Mouse (Mus musculus) hindbrain, postnatal 0 days (tissue): ENCODE data around the gene Slc22a21. TPM values are rescaled to one million over a fixed set of nuclear protein-coding genes. Genes with fewer than 3 reads are reported as not detected.
A peak's percentile ranks its signal among the peaks of the same experiment; 100 is the strongest.
"Not testable (repeated sequence)": the region's sequence is repeated elsewhere in the genome, so short reads cannot be mapped to it uniquely, and the experiment has no call there.

Experiments
- ATAC-seq: fragments of 200-750 bp; cut with Nextera tagmentation; 2 replicates; pipeline ENCODE4 v1.8.0; 2017; ENCODE audit warnings: mild to moderate bottlenecking, moderate TSS enrichment, moderate library complexity
- DNase-seq: peaks from one replicate; pipeline ENCODE4 v3.0.0-alpha.2; 2015; ENCODE audit warnings: low spot score
- H3K27ac ChIP-seq: fragments of 300-500 bp; sonication (generic); 2 replicates; pipeline ENCODE4 v1.5.1; 2014; ENCODE audit warnings: mild to moderate bottlenecking
- H3K27me3 ChIP-seq: fragments of 300-500 bp; sonication (generic); 2 replicates; pipeline ENCODE4 v1.6.1; 2014; ENCODE audit warnings: low read length, mixed read lengths; ENCODE audit not compliant: insufficient read depth
- H3K36me3 ChIP-seq: fragments of 300-500 bp; sonication (generic); 2 replicates; pipeline ENCODE4 v1.6.1; 2014; ENCODE audit warnings: low read length, mixed read lengths; ENCODE audit not compliant: insufficient read depth
- H3K4me1 ChIP-seq: fragments of 300-500 bp; sonication (generic); 2 replicates; pipeline ENCODE4 v1.6.1; 2014; ENCODE audit warnings: antibody characterized with exemption, low read length, mixed read lengths; ENCODE audit not compliant: insufficient read depth
- H3K4me2 ChIP-seq: fragments of 300-500 bp; sonication (generic); 2 replicates; pipeline ENCODE4 v1.6.1; 2014; ENCODE audit warnings: low read depth, mild to moderate bottlenecking, low read length, moderate library complexity, mixed read lengths
- H3K4me3 ChIP-seq: fragments of 300-500 bp; sonication (generic); 2 replicates; pipeline ENCODE4 v1.5.1; 2014; ENCODE audit warnings: low read length
- H3K9ac ChIP-seq: fragments of 300-500 bp; sonication (generic); replicated peaks from 2 replicates; pipeline ENCODE4 v1.6.1; 2014; ENCODE audit warnings: mild to moderate bottlenecking, low read length, moderate library complexity, mixed read lengths
- H3K9me3 ChIP-seq: fragments of 300-500 bp; sonication (generic); 2 replicates; pipeline ENCODE4 v1.6.1; 2016; ENCODE audit warnings: low read length, mixed read lengths
- CTCF ChIP-seq: IDR thresholded peaks from 2 replicates; pipeline ENCODE4 v1.5.1; 2016; ENCODE audit warnings: antibody characterized with exemption, control low read depth, low read depth
- WGBS: fragments of 180-500 bp; shearing (Covaris S2); extraction: QIAGEN DNeasy Blood & Tissue Kit; methylation state at CpG from one replicate; pipeline ENCODE4 v1.1.7; 2014; 5-methylcytosine and 5-hydroxymethylcytosine counted together
- polyA plus RNA-seq: library from polyadenylated mRNA; unstranded; fragments of >200 nt; fragmentation: Nextera tagmentation; extraction: Ambion mirVana; gene quantifications from 2 replicates; pipeline ENCODE4 v1.2.1, GENCODE M21; 2015
- total RNA-seq: library from RNA; depleted of rRNA; stranded (reverse); fragments of >200 nt; gene quantifications from 2 replicates; pipeline ENCODE4 v1.2.3, GENCODE M21; 2014

The Slc22a21 gene
- total and polyA plus RNA-seq, 2 experiments from 2014 or later = 6.2 to 7.2 TPM

DNA sequence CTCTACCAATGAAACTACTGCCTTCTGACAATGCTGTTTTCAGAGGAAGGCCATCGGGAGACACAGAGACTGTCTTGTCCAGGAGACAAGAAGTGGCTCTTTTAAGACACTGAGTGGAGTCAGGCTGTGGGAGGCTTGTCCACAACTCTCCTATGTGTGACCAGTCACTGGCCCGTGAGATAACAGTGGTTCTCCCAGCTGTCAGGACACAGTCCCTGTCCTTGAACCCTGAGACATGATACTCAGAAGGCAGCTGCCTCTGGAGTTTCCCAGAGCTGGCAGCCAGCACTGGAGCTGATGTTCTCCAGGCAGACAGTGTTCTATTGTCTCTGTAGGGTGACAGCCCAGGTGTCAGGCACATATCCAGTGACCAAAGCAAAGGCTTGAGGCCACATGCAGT lies 17.5 kb upstream of the Slc22a21 start:
- Histone ChIP-seq H3K27me3 (no peaks in the 10 kb centered on the region), H3K4me1 (no peaks in the 10 kb centered on the region), H3K36me3 (no peaks in the 10 kb centered on the region), H3K4me3 (no peak overlapping the region), H3K4me2 (no peak overlapping the region), H3K27ac (no peak overlapping the region), H3K9me3 (no peaks in the 10 kb centered on the region), H3K9ac (no peak overlapping the region)
- WGBS = 87% methylated on average over 2 of the region's 2 CpGs
- no peak for DNase-seq
- no peak for TF ChIP-seq CTCF
- ATAC-seq = no peak

DNA sequence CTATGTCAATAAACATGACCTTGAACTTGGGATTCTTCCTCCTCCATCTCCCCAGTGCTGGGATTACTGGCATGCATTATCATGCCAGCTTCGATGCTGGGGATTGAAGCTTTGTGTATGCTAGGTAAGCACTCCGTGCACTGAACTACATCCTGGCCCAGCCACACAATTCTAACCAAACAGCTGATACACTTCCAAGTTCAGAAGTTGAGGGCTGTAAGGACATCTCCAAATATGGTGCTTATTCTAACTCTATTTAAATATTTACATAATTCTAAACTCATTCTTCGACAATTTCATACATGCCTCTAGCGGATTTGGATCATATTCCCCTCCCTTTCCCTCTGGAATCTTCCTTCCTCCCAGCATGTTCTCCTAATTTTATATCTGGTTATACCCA lies 12.1 kb upstream of the Slc22a21 start:
- no peaks in the 10 kb centered on the region for H3K4me1 ChIP-seq
- no peak for DNase-seq
- no peak overlapping the region for H3K4me3 ChIP-seq
- no peaks in the 10 kb centered on the region for H3K27me3 ChIP-seq
- H3K36me3 ChIP-seq = no peaks in the 10 kb centered on the region
- no peak for TF ChIP-seq CTCF
- H3K9me3 ChIP-seq = no peaks in the 10 kb centered on the region
- H3K4me2 ChIP-seq = no peak overlapping the region
- H3K9ac ChIP-seq = no peak overlapping the region
- no peak overlapping the region for H3K27ac ChIP-seq
- WGBS = 87% methylated on average over 4 of the region's 4 CpGs
- no peak for ATAC-seq

DNA sequence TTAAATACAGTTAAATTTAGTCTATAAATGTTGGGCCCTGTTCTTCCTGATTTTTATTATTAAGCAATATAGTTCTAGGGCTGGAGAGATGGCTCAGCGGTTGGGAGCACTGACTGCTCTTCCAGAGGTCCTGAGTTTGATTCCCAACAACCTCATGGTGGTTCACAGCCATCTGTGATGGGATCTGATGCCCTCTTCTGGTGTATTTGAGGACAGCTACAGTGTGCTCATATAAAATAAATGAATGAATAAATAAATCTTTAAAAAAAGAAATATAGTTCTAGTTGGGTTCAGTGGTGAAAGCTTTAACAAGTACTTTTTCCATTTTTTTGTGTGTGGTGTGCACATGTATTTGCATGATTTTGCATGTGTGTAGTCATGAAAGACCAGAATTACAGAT lies 9.1 kb upstream of the Slc22a21 start:
- DNase-seq (no peak), ATAC-seq (no peak)
- Histone ChIP-seq H3K9me3 (no peaks in the 10 kb centered on the region), H3K36me3 (no peaks in the 10 kb centered on the region; the same call in 1 of the 2 replicates), H3K27me3 (no peaks in the 10 kb centered on the region), H3K4me3 (no peak overlapping the region), H3K4me1 (no peaks in the 10 kb centered on the region), H3K27ac (no peak overlapping the region), H3K9ac (no peak overlapping the region), H3K4me2 (no peak overlapping the region)
- 58% methylated on average over 1 of the region's 1 CpGs for WGBS
- no peak for TF ChIP-seq CTCF

DNA sequence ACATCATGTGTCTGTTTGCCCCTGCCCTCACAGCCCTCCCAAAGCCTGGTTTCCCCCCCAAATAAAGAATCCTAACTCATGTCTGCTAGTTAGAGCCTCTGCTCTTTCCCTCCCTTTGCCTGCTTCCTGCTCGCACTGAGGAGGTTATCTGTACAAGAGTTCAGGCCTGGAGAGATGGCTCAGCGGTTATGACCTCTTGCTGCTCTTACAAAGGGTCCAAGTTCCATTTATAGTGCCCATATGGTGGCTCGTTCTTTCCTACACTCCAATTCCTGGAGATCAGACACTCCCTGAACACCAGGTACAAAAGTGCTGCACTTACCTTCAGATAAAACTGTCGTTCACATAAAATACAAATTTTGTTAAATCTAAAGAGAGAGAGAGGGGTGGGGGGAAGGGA lies 7.9 kb upstream of the Slc22a21 start:
- H3K4me2 ChIP-seq = no peak overlapping the region
- ATAC-seq (no peak), DNase-seq (no peak)
- no peak for TF ChIP-seq CTCF
- no peaks in the 10 kb centered on the region for H3K27me3 ChIP-seq
- WGBS = 76% methylated on average over 4 of the region's 4 CpGs
- no peaks in the 10 kb centered on the region for H3K4me1 ChIP-seq
- no peaks in the 10 kb centered on the region; the same call in 1 of the 2 replicates for H3K36me3 ChIP-seq
- no peak overlapping the region for H3K9ac ChIP-seq
- H3K9me3 ChIP-seq = no peaks in the 10 kb centered on the region
- H3K27ac ChIP-seq = no peak overlapping the region
- H3K4me3 ChIP-seq = no peak overlapping the region

DNA sequence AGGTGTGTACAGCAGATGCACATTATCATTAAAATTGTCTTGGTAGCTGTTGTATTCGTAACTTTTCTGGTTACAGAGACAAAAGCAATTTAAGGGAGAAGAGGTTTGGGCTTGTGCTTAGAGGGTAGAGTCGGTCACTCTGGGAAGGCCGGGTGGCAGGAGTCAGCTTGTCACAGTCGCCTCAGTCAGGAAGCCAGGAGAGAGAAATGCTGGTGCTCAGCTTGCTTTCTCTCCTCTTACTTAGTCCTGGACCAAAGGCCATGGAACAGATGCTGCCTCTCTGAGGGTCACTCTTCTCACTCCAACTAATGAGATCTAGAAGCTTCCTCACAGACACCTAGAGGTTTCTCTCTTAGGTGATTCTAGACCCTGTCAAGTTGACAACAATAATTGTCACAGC lies 1.3 kb upstream of the Slc22a21 start:
- no peak for ATAC-seq
- TF ChIP-seq CTCF = no peak
- Histone ChIP-seq H3K9me3 (no peaks in the 10 kb centered on the region), H3K27me3 (no peaks in the 10 kb centered on the region), H3K4me3 (no peak overlapping the region), H3K9ac (no peak overlapping the region), H3K36me3 (no peaks in the 10 kb centered on the region; the same call in 1 of the 2 replicates), H3K4me1 (no peaks in the 10 kb centered on the region; the same call in 1 of the 2 replicates), H3K27ac (no peak overlapping the region), H3K4me2 (no peak overlapping the region)
- 86% methylated on average over 4 of the region's 4 CpGs for WGBS
- DNase-seq = no peak

DNA sequence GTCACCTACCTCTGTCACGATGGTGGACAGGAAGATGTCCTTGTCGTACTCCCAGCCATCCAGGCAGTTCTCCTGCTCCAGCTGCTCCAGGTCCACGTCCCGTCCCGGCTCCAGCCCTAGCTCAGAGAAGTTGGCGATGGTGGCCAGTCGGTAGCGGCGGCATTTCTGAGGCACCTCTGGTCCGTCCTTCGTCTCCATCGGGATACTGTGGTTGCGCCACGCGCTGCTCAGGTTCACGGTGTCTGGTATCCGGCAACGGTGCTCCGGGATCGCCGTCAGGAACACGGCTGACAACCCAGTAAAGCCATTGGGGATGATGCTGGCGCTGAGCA lies 710 bp downstream of the Slc22a21 start:
- not testable (repeated sequence) for DNase-seq, H3K36me3 ChIP-seq, H3K4me1 ChIP-seq, H3K27me3 ChIP-seq, H3K9me3 ChIP-seq, ATAC-seq
- peak overlapping the region; percentile 64 for H3K9ac ChIP-seq
- peak overlapping the region; percentile 60 for H3K4me3 ChIP-seq
- H3K4me2 ChIP-seq = peak overlapping the region; percentile 94
- under 1% methylated on average over 23 of the region's 23 CpGs for whole genome bisulfite sequencing
- 0 out of 2 replicates have a peak overlapping the region, but pooled peaks have one; percentile 22 for H3K27ac ChIP-seq

DNA sequence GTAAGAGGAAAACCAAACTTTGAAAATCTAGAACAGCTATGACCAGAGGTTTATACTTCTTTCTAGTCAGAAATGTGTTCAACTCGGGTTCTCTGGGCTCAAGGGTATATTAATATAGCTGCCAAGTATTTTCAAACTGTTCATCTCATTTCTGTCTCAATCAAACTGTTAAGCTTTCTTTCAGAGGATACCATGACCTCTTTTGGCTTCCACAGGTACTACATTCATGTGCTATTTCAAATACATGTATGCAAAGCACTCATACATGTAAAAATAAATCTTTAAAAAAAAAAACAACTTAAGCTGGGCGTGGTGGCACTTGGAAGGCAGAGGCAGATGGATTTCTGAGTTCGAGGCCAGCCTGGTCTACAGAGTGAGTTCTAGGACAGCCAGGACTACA lies 2.5 kb downstream of the Slc22a21 start:
- H3K36me3 ChIP-seq = no peaks in the 10 kb centered on the region
- DNase-seq (peak; percentile 22), ATAC-seq (no peak)
- no peaks in the 10 kb centered on the region for H3K27me3 ChIP-seq
- no peak overlapping the region for H3K27ac ChIP-seq
- H3K9ac ChIP-seq = no peak overlapping the region
- WGBS = 82% methylated on average over 3 of the region's 3 CpGs
- no peaks in the 10 kb centered on the region for H3K9me3 ChIP-seq
- H3K4me3 ChIP-seq = no peak overlapping the region
- H3K4me2 ChIP-seq = no peak overlapping the region
- no peaks in the 10 kb centered on the region; the same call in 1 of the 2 replicates for H3K4me1 ChIP-seq
- TF ChIP-seq CTCF = peak; percentile 45
